Mouse (Mus musculus) hindbrain, embryonic 13.5 days (tissue): ENCODE measurements around the gene Krt90. TPM values are rescaled to one million over a fixed set of nuclear protein-coding genes. Genes with fewer than 3 reads are reported as not detected.

Experiments used
- ATAC-seq: fragments of 200-750 bp; cut with Nextera tagmentation; 2 replicates; pipeline ENCODE4 v1.8.0; 2017; ENCODE audit warnings: moderate TSS enrichment; ENCODE audit not compliant: low FRiP score
- H3K27ac ChIP-seq: fragments of 300-500 bp; sonication (generic); 2 replicates; pipeline ENCODE4 v1.5.1; 2015; ENCODE audit warnings: inconsistent platforms, mild to moderate bottlenecking, moderate library complexity
- H3K27me3 ChIP-seq: fragments of 300-500 bp; sonication (generic); 2 replicates; pipeline ENCODE4 v1.6.1; 2015; ENCODE audit warnings: mild to moderate bottlenecking, inconsistent platforms
- H3K36me3 ChIP-seq: fragments of 300-500 bp; sonication (generic); 2 replicates; pipeline ENCODE4 v1.6.1; 2015; ENCODE audit warnings: mild to moderate bottlenecking, inconsistent platforms
- H3K4me1 ChIP-seq: fragments of 300-500 bp; sonication (generic); replicated peaks from 2 replicates; pipeline ENCODE4 v1.6.1; 2015; ENCODE audit warnings: inconsistent platforms
- H3K4me2 ChIP-seq: fragments of 300-500 bp; sonication (generic); 2 replicates; pipeline ENCODE4 v1.6.1; 2015; ENCODE audit warnings: inconsistent platforms, mild to moderate bottlenecking, moderate library complexity
- H3K4me3 ChIP-seq: fragments of 300-500 bp; sonication (generic); 2 replicates; pipeline ENCODE4 v1.5.1; 2015; ENCODE audit warnings: mild to moderate bottlenecking, inconsistent platforms
- H3K9ac ChIP-seq: fragments of 300-500 bp; sonication (generic); 2 replicates; pipeline ENCODE4 v1.6.1; 2015; ENCODE audit warnings: mild to moderate bottlenecking, inconsistent platforms
- H3K9me3 ChIP-seq: fragments of 300-500 bp; sonication (generic); 2 replicates; pipeline ENCODE4 v1.6.1; 2016; ENCODE audit warnings: inconsistent platforms
- WGBS: fragments of 180-500 bp; shearing (Covaris S2); methylation state at CpG from one replicate; pipeline ENCODE4 v1.1.7; 2015; 5-methylcytosine and 5-hydroxymethylcytosine counted together
- microRNA-seq: library from miRNA; unstranded; fragments of <30 nt; microRNA quantifications from one replicate; pipeline ENCODE4, GENCODE M21; 2016
- polyA plus RNA-seq: library from polyadenylated mRNA; unstranded; fragments of >200 nt; fragmentation: Nextera tagmentation; extraction: Ambion mirVana; gene quantifications from 2 replicates; pipeline ENCODE4 v1.2.1, GENCODE M21; 2015

Krt90 gene
- polyA plus RNA-seq, 1 experiment from 2014 or later, result not detected

DNA sequence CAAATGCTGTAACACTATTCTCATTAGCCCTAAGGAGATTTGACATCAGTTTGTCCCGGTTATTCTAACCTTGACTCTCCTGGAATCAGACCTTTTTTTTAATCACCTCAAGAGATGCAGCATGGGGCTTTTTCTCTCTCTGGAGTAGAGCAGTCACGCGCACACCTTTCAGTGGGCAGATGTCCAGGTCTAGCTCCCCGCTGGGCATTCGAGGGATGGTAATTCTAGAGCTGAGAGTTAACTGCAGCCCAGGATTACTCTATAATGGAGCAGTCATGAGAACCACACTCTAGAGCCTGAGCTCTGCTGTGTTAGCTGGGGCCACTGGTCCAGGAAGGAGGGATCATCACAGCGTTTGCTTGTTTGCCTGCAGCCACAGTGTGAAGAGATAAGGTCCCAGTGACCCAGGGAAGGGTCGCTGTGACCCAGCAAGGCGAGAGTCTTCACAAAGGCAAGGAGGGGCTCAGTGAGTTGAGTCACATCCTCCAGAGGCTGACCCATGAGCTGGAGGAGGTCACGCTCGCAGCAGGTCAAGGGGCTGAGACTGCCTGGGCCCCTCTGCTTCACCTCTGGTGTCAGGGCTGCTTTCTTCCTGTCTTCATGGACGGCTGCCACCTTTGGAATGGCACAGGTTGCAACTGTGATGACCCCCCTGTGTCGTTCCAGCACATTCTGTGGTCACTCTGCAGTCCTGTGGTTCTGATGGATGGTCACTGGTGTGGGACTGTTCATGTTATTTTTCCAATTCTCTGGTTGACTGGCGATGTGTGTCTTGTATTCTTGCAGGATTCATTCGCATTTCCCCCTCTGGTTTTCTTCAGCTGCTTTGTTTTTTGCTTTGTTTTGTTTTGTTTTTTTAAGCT lies 55.6 kb downstream of the Krt90 start:
- Histone ChIP-seq H3K27me3 (no peaks in the 10 kb centered on the region), H3K9ac (no peak overlapping the region), H3K9me3 (no peaks in the 10 kb centered on the region), H3K4me3 (no peak overlapping the region), H3K27ac (no peak overlapping the region), H3K4me1 (peaks cover 4% of the 10 kb centered on the region; the same call in 1 of the 2 replicates), H3K36me3 (no peaks in the 10 kb centered on the region), H3K4me2 (no peak overlapping the region)
- WGBS, result 66% methylated on average over 14 of the region's 14 CpGs
- no peak for ATAC-seq

Small RNA genes lying within 50 kb of the gene (microRNA-seq; reads per million reads assigned to microRNA genes)
- gene Gm44393 (not detected), gene Gm44460 (not detected)

Other genes with a start within 250 kb of the Krt90 start
- 0.09 and 0.10 TPM in 2 replicates for gene Krt80, start 192.8 kb downstream of the Krt90 start, polyA plus RNA-seq
- gene Krt7, start 151.9 kb downstream of the Krt90 start, polyA plus RNA-seq, result 0.77 and 0.88 TPM in 2 replicates
- gene Krt87, start 124.1 kb downstream of the Krt90 start, polyA plus RNA-seq, result 0.19 and 0.23 TPM in 2 replicates
- gene Krt88, start 115.2 kb downstream of the Krt90 start, polyA plus RNA-seq, result not detected in 2 replicates
- gene Krt81, start 99.2 kb downstream of the Krt90 start, polyA plus RNA-seq, result not detected in 2 replicates
- not detected in 2 replicates for gene Krt86, start 89.5 kb downstream of the Krt90 start, polyA plus RNA-seq
- gene Krt83, start 71.4 kb downstream of the Krt90 start, polyA plus RNA-seq, result not detected in 2 replicates
- gene Gm49425, start 45.7 kb downstream of the Krt90 start, polyA plus RNA-seq, result not detected in 2 replicates
- gene Krt84, start 30.1 kb downstream of the Krt90 start, polyA plus RNA-seq, result 0.16 TPM in 1 of 2 replicates, not detected in the other
- gene Krt82, start 12.3 kb downstream of the Krt90 start, polyA plus RNA-seq, result not detected in 2 replicates
- 0.05 and 0.13 TPM in 2 replicates for gene Krt75, start 11.0 kb upstream of the Krt90 start, polyA plus RNA-seq
- gene Gm5414, start 65.2 kb upstream of the Krt90 start, polyA plus RNA-seq, result not detected in 2 replicates
- not detected in 2 replicates for gene Gm5478, start 84.4 kb upstream of the Krt90 start, polyA plus RNA-seq
- not detected in 2 replicates for gene Krt6b, start 117.3 kb upstream of the Krt90 start, polyA plus RNA-seq
- gene Krt6a, start 131.4 kb upstream of the Krt90 start, polyA plus RNA-seq, result not detected in 2 replicates
- gene Krt5, start 149.9 kb upstream of the Krt90 start, polyA plus RNA-seq, result 0.12 and 0.38 TPM in 2 replicates
- 0.31 and 0.45 TPM in 2 replicates for gene Krt71, start 180.2 kb upstream of the Krt90 start, polyA plus RNA-seq
- gene Krt72, start 223.5 kb upstream of the Krt90 start, polyA plus RNA-seq, result not detected in 2 replicates
- 1.6 and 2.4 TPM in 2 replicates for gene Krt73, start 239.4 kb upstream of the Krt90 start, polyA plus RNA-seq